Mouse (Mus musculus) forebrain, embryonic 12.5 days (tissue): Measurements from ENCODE around the gene Il1a. TPM values are rescaled to one million over a fixed set of nuclear protein-coding genes. Genes with fewer than 3 reads are reported as not detected.

ENCODE experiments used
- ATAC-seq: fragments of 200-750 bp; cut with Nextera tagmentation; 2 replicates; pipeline ENCODE4 v1.8.0; 2017; ENCODE audit warnings: moderate TSS enrichment; ENCODE audit not compliant: low FRiP score
- H3K27ac ChIP-seq: fragments of 300-500 bp; sonication (generic); 2 replicates; pipeline ENCODE4 v1.5.1; 2016; ENCODE audit warnings: mild to moderate bottlenecking
- H3K27me3 ChIP-seq: fragments of 300-500 bp; sonication (generic); 2 replicates; pipeline ENCODE4 v1.6.1; 2016; ENCODE audit warnings: mild to moderate bottlenecking
- H3K36me3 ChIP-seq: fragments of 300-500 bp; sonication (generic); replicated peaks from 2 replicates; pipeline ENCODE4 v1.6.1; 2016; ENCODE audit warnings: mild to moderate bottlenecking
- H3K4me1 ChIP-seq: fragments of 300-500 bp; sonication (generic); 2 replicates; pipeline ENCODE4 v1.6.1; 2016
- H3K4me2 ChIP-seq: fragments of 300-500 bp; sonication (generic); 2 replicates; pipeline ENCODE4 v1.6.1; 2016; ENCODE audit warnings: mild to moderate bottlenecking, moderate library complexity
- H3K4me3 ChIP-seq: fragments of 300-500 bp; sonication (generic); replicated peaks from 2 replicates; pipeline ENCODE4 v1.5.1; 2016; ENCODE audit warnings: mild to moderate bottlenecking
- H3K9ac ChIP-seq: fragments of 300-500 bp; sonication (generic); 2 replicates; pipeline ENCODE4 v1.6.1; 2016; ENCODE audit warnings: mild to moderate bottlenecking
- H3K9me3 ChIP-seq: fragments of 300-500 bp; sonication (generic); 2 replicates; pipeline ENCODE4 v1.6.1; 2016
- WGBS: fragments of 180-500 bp; shearing (Covaris S2); methylation state at CpG from one replicate; pipeline ENCODE4 v1.1.7; 2016; 5-methylcytosine and 5-hydroxymethylcytosine counted together
- polyA plus RNA-seq: library from polyadenylated mRNA; unstranded; fragments of >200 nt; fragmentation: Nextera tagmentation; extraction: Ambion mirVana; gene quantifications from 2 replicates; pipeline ENCODE4 v1.2.1, GENCODE M21; 2016

Il1a gene
- polyA plus RNA-seq: 0.18 and 0.21 TPM in 2 replicates

DNA sequence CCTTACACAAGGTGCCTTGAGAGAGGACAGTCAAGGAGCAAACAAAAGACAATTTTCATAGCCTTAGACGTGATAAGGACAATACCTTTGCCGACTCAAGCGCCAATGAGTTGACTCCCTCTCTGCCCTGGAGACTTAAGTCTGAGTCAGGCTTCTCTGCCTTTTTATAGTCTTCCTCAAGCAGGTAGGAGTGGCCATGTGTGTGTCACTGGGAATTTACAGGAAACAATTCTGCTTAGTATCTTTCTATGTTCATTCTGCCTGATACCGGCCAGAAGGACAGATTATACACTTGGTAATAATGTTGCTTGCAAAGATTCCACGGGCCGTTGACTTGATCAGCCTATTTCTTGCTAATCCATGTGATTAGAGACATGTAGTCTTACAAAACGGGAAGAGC, at the start of gene Il1a:
Gene Il1a, minus strand, starts transcription at position 137 of the 400 bp plus-strand sequence.
- WGBS: 87% methylated on average over 7 of the region's 7 CpGs
- no peak within 1 kb of the TSS for H3K4me2 ChIP-seq

DNA sequence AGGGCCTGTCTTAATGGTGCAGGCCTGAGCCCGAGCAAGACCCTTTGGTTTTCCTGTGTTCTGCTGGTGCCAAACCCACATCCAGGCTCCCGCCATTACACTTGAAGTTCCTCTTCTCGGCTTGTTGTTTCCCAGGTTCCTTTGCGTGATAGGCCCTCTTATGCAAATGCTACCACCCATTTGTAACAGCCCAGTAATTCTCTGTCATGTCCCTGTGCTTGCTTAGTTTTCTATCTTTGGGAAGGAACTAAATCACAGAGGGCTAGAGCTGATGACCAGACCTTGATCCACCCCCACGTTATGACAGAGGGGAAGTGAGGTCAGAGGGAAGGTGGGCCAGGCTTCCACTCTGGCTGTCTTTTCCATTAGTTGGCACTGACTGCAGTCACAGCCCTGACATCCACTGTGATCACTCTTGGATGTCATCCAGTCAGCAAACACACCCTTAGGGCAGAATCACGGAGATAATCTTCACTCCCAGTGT, 28.4 kb upstream of the Il1a start:
- H3K9ac ChIP-seq: no peak overlapping the region
- H3K4me2 ChIP-seq: no peak overlapping the region
- H3K27ac ChIP-seq: no peak overlapping the region
- WGBS: 80% methylated on average over 6 of the region's 6 CpGs
- H3K4me1 ChIP-seq: no peaks in the 10 kb centered on the region
- 0 out of 2 replicates have a peak, but pooled peaks cover under 1% of the 10 kb centered on the region for H3K9me3 ChIP-seq
- no peaks in the 10 kb centered on the region for H3K27me3 ChIP-seq
- no peaks in the 10 kb centered on the region for H3K36me3 ChIP-seq
- no peak overlapping the region for H3K4me3 ChIP-seq
- ATAC-seq: no peak

More for the DNA sequence above, at the start of gene Il1a:
- H3K4me1 ChIP-seq: no peaks in the 10 kb centered on the region
- H3K4me3 ChIP-seq: no peak within 1 kb of the TSS
- H3K9me3 ChIP-seq: no peaks in the 10 kb centered on the region
- no peak within 1 kb of the TSS for H3K9ac ChIP-seq
- H3K36me3 ChIP-seq: no peaks in the 10 kb centered on the region
- no peak for ATAC-seq
- no peak within 1 kb of the TSS for H3K27ac ChIP-seq
- H3K27me3 ChIP-seq: no peaks in the 10 kb centered on the region

- Histone ChIP-seq H3K9me3 (no peaks in the 10 kb centered on the region), H3K4me1 (no peaks in the 10 kb centered on the region), H3K4me3 (no peak overlapping the region), H3K4me2 (no peak overlapping the region), H3K9ac (no peak overlapping the region), H3K36me3 (no peaks in the 10 kb centered on the region), H3K27me3 (no peaks in the 10 kb centered on the region), H3K27ac (no peak overlapping the region)
- WGBS: 55% methylated on average over 4 of the region's 4 CpGs
- ATAC-seq: no peak
These were observed 23.7 kb upstream of the Il1a start for GRCm38 (mm10) chr2:129333471-129333870.

DNA sequence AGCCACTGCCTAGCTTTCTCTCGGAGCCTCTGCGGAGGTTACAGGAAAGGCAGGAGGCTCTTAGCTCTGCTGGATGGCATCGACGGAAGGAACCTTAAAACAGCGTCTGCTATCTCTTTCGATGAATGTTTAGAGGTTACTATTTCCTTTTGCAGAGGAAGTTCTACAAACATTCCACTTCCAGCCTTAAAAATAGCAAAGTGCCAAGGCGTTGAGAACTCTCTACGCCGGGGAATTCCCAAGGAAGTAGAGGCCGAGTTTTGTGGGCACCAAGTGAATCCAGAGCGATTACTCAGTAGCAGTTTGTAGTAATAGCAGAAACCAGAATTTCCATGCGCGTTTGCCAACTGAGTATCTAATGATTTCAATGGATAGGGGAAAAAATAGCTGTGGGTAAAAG, 20.8 kb upstream of the Il1a start:
- WGBS: 88% methylated on average over 13 of the region's 13 CpGs
- Histone ChIP-seq H3K27ac (no peak overlapping the region), H3K9ac (no peak overlapping the region), H3K4me2 (no peak overlapping the region), H3K36me3 (no peaks in the 10 kb centered on the region), H3K4me1 (no peaks in the 10 kb centered on the region), H3K27me3 (no peaks in the 10 kb centered on the region), H3K4me3 (no peak overlapping the region), H3K9me3 (0 out of 2 replicates have a peak, but pooled peaks cover 3% of the 10 kb centered on the region)
- ATAC-seq: no peak

- Histone ChIP-seq H3K9ac (no peak overlapping the region), H3K36me3 (no peaks in the 10 kb centered on the region), H3K9me3 (0 out of 2 replicates have a peak, but pooled peaks cover 3% of the 10 kb centered on the region), H3K4me2 (no peak overlapping the region), H3K4me1 (no peaks in the 10 kb centered on the region), H3K27ac (no peak overlapping the region), H3K27me3 (no peaks in the 10 kb centered on the region), H3K4me3 (no peak overlapping the region)
- WGBS: 79% methylated on average over 7 of the region's 7 CpGs
- ATAC-seq: no peak
These were observed 20.3 kb upstream of the Il1a start for GRCm38 (mm10) chr2:129330024-129330423.

DNA sequence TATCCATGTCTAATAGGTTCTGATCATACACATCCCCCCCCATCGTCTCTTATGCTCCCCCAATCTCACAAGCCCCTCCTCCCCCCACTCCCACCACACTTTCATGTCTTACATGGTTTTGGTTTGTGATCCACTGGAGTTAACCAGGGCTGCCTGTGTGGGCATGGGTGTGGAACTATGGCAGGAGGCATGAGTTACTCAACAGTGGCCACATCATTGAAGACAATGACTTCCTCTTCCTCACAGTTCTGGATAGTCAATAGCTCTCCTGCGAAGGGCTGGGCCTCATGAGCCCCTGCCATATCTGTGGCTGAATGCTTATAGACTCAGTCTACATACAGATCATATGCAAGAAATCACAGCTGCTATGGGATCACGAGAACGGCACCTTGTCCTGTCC, 18.5 kb upstream of the Il1a start:
- Histone ChIP-seq H3K4me1 (no peaks in the 10 kb centered on the region), H3K36me3 (no peaks in the 10 kb centered on the region), H3K9me3 (0 out of 2 replicates have a peak, but pooled peaks cover 3% of the 10 kb centered on the region), H3K9ac (no peak overlapping the region), H3K27ac (no peak overlapping the region), H3K4me2 (no peak overlapping the region), H3K4me3 (no peak overlapping the region), H3K27me3 (no peaks in the 10 kb centered on the region)
- 72% methylated on average over 4 of the region's 4 CpGs for WGBS
- no peak for ATAC-seq

DNA sequence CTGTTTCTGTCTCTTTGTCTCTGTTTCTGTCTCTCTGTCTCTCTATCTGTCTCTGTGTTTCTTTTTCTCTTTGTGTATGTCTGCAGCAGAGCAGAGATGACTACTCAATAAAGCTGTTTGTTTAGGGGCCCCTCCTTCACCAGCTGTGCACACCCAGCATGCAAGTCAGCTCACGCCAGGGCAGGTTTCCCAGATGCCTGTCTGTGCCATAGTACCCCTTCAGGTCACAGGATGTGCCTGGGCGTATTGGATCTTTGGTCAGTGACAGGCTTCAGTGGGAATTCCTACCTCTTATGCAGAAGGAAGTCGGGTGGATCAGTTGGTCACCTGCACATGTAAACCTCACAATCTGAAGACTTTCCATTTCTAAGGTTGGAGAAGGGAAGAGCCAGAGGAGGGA, 14.4 kb upstream of the Il1a start:
- H3K4me2 ChIP-seq: no peak overlapping the region
- H3K4me3 ChIP-seq: no peak overlapping the region
- H3K27ac ChIP-seq: no peak overlapping the region
- no peaks in the 10 kb centered on the region for H3K36me3 ChIP-seq
- H3K4me1 ChIP-seq: no peaks in the 10 kb centered on the region
- 0 out of 2 replicates have a peak, but pooled peaks cover 3% of the 10 kb centered on the region for H3K9me3 ChIP-seq
- no peak overlapping the region for H3K9ac ChIP-seq
- no peaks in the 10 kb centered on the region for H3K27me3 ChIP-seq
- ATAC-seq: no peak
- 81% methylated on average over 3 of the region's 3 CpGs for WGBS

DNA sequence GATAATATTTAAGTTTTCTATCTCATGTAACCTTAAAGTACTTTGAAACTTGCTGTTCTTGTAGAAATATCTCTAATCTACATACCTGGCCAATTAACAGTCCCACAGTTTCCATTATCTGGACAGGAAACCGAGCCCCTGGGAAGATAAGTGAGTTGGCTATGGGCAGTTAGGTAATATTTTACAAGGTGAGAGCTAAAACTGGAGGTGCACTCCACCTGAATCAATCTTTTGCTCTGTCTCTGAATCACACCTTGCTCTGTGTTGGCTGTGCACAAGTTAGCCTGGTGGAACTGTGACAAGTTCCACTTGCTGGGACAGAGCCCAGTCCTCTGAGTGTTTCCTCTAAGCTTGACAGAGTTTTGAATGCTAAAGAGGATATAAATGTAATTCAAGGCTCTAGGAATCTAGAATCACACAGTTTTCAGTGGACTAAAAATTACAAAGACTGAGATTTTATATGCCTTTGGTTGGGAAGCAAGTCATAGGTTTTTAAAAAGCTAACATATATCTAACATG, 12.4 kb upstream of the Il1a start:
- 86% methylated on average over 1 of the region's 1 CpGs for WGBS

DNA sequence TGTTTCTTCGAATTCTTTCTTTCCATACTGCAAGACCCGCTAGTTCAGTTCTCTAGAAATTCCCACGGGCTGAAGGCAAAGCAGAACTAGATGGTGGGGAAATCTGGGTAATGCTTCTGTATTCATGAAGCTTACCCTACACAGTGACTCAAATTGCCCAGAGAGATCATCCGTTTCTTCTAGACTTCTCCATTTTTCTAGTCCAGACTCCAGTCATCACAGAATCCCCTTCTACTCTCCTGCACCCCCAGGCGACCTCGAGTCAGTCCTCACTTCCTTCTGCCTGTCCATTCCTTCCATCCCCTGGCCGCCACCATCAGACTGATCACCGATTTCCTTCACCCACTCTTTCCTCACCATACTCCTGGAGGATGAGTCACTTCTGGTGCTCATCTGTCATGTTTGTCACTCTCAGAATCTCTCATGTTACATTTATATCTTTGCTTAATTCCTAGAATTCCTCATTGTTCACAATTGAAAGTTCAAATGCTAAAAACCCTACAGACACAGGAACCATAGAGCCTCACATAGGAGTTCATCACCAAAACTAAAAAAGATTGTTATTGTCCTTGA, 10.3 kb upstream of the Il1a start:
- no peak overlapping the region for H3K27ac ChIP-seq
- H3K4me1 ChIP-seq: no peaks in the 10 kb centered on the region
- no peaks in the 10 kb centered on the region for H3K27me3 ChIP-seq
- no peaks in the 10 kb centered on the region for H3K36me3 ChIP-seq
- 85% methylated on average over 8 of the region's 8 CpGs for WGBS
- H3K9ac ChIP-seq: no peak overlapping the region
- no peaks in the 10 kb centered on the region for H3K9me3 ChIP-seq
- no peak overlapping the region for H3K4me3 ChIP-seq
- no peak for ATAC-seq
- H3K4me2 ChIP-seq: no peak overlapping the region

More for the DNA sequence above, 12.4 kb upstream of the Il1a start:
- H3K4me2 ChIP-seq: no peak overlapping the region
- H3K27me3 ChIP-seq: no peaks in the 10 kb centered on the region
- no peak overlapping the region for H3K9ac ChIP-seq
- H3K9me3 ChIP-seq: 0 out of 2 replicates have a peak, but pooled peaks cover 3% of the 10 kb centered on the region
- H3K27ac ChIP-seq: no peak overlapping the region
- no peak overlapping the region for H3K4me3 ChIP-seq
- no peak for ATAC-seq
- H3K4me1 ChIP-seq: no peaks in the 10 kb centered on the region
- no peaks in the 10 kb centered on the region for H3K36me3 ChIP-seq

GRCm38 (mm10) chr2:129315831-129316230, 6.1 kb upstream of the Il1a start:
- no peaks in the 10 kb centered on the region for H3K27me3 ChIP-seq
- H3K9me3 ChIP-seq: no peaks in the 10 kb centered on the region
- 88% methylated on average over 4 of the region's 4 CpGs for WGBS
- H3K36me3 ChIP-seq: no peaks in the 10 kb centered on the region
- no peak overlapping the region for H3K4me3 ChIP-seq
- no peak for ATAC-seq
- no peak overlapping the region for H3K9ac ChIP-seq
- no peak overlapping the region for H3K27ac ChIP-seq
- no peaks in the 10 kb centered on the region for H3K4me1 ChIP-seq
- H3K4me2 ChIP-seq: no peak overlapping the region

DNA sequence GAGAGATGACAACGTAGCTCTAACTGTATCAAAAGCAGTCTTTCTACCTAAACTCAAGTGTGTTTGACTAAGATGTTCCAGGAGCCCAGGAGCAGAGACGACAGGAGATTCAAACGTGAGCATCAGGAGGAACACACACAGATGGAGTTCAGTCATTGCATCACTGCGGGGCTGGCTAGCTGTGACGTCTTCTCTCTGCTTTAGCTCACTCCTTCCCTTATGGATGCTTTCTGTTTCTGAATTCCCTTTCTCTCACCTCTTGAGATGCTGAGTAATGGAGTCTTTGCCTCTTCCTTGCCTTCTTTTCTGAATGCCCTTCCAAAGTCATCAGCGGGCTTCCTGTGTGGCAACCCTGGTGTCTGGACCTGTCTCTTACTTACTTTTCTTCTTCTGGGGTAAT, 5.1 kb upstream of the Il1a start:
- ATAC-seq: no peak
- H3K27ac ChIP-seq: no peak overlapping the region
- H3K4me3 ChIP-seq: no peak overlapping the region
- no peaks in the 10 kb centered on the region for H3K27me3 ChIP-seq
- H3K9me3 ChIP-seq: no peaks in the 10 kb centered on the region
- H3K4me2 ChIP-seq: no peak overlapping the region
- no peaks in the 10 kb centered on the region for H3K4me1 ChIP-seq
- WGBS: 79% methylated on average over 6 of the region's 6 CpGs
- H3K36me3 ChIP-seq: no peaks in the 10 kb centered on the region
- no peak overlapping the region for H3K9ac ChIP-seq

- ATAC-seq: no peak
- H3K27ac ChIP-seq: no peak overlapping the region
- no peaks in the 10 kb centered on the region for H3K36me3 ChIP-seq
- no peak overlapping the region for H3K4me2 ChIP-seq
- no peak overlapping the region for H3K9ac ChIP-seq
- WGBS: 91% methylated on average over 1 of the region's 1 CpGs
- no peak overlapping the region for H3K4me3 ChIP-seq
- no peaks in the 10 kb centered on the region for H3K27me3 ChIP-seq
- no peaks in the 10 kb centered on the region for H3K4me1 ChIP-seq
- no peaks in the 10 kb centered on the region for H3K9me3 ChIP-seq
These were observed 4.2 kb upstream of the Il1a start for GRCm38 (mm10) chr2:129313934-129314333.

DNA sequence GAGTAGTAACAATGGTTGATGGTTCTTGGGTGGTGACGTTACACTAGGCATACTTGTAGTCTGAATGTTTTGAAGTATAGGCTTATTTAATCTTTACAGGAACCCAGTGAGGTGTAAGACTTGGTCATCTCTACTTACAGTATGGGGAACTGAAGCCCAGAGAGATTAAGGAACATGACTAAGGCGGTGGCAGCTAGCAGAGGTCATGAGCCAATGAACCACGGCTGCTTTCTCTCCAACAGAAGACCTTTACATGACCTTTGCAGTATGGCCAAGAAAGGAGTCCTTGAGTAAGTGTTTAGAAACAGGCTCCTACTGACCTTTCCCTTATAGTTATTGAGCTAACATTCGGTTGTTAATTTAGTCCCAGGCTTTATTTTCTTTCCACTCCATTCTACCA, 3.8 kb downstream of the Il1a start:
- no peak overlapping the region for H3K27ac ChIP-seq
- H3K9me3 ChIP-seq: no peaks in the 10 kb centered on the region
- H3K9ac ChIP-seq: no peak overlapping the region
- H3K4me2 ChIP-seq: no peak overlapping the region
- no peak overlapping the region for H3K4me3 ChIP-seq
- H3K36me3 ChIP-seq: no peaks in the 10 kb centered on the region
- no peak for ATAC-seq
- no peaks in the 10 kb centered on the region for H3K27me3 ChIP-seq
- no peaks in the 10 kb centered on the region for H3K4me1 ChIP-seq
- WGBS: 85% methylated on average over 4 of the region's 4 CpGs
